23 mouse cellular contexts compared by ENCODE assay signal in the genomic region with DNA sequence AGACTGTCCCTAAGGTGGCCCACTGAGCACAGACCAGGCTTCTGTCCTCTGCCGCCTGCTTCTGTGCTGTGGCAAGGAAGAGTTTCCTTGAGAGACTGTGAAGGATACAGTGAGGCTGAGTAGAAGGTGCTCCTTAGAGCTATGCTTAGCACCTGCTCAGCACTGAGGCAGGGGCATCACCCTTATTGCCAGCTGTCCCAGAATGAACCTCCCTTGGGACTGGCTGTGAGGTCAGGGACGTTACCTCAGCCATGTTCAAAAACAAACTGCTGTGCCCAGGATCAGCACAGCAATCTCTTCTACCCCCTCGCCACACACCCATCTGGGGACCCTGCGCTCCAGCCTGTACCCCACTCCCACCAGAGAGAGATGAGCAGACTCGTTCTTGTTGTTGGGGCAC. TPM values are rescaled to one million over a fixed set of nuclear protein-coding genes. Genes with fewer than 3 reads are reported as not detected.
A peak's percentile ranks its signal among the peaks of the same experiment; 100 is the strongest.
DNase-seq lines count a peak whose midpoint lies in the region; ATAC-seq and TF ChIP-seq lines count a peak whose summit lies in the region.
"Had no signal": no experiment of that assay in that cellular context is flagged by ENCODE, and none has a peak within 500 bp of the region (broad histone marks: within the 10 kb centered on the region; RNA-seq: fewer than 3 reads in every experiment).

No protein-coding gene starts in this region.

- peaks cover 88% of the 10 kb centered on the region for H3K4me1 ChIP-seq in heart, embryonic 10.5 days
- H3K4me1 ChIP-seq in limb, embryonic 12.5 days (replicated peaks): peaks cover 34% of the 10 kb centered on the region
- H3K4me1 ChIP-seq in limb, embryonic 10.5 days: peaks cover 65% of the 10 kb centered on the region
- peaks cover 5% of the 10 kb centered on the region for H3K4me1 ChIP-seq in bone marrow, adult 2 months (ENCODE audit: control insufficient read depth, insufficient read depth, low read length)

- no peak overlapping the region for H3K4me3 ChIP-seq in heart, embryonic 10.5 days
- H3K4me3 ChIP-seq in limb, embryonic 12.5 days (replicated peaks): no peak overlapping the region
- H3K4me3 ChIP-seq in limb, embryonic 10.5 days: no peak overlapping the region
- H3K4me3 ChIP-seq in bone marrow, adult 2 months (replicated peaks; ENCODE audit: control insufficient read depth, low read depth, low read length): no peak overlapping the region
- H3K4me3 ChIP-seq: embryonic facial prominence, embryonic 15.5 days; heart, embryonic 13.5 days; midbrain, embryonic 12.5 days had no signal

- no peak for TF ChIP-seq CTCF in bone marrow, adult 2 months (IDR thresholded peaks at IDR 0.05; ENCODE audit: control insufficient read depth, insufficient read depth, low read length)

- DNase-seq in heart, embryonic 10.5 days (ENCODE audit: low spot score): no peak
- DNase-seq in heart, adult 11 months: no peak
- no peak for DNase-seq in limb, embryonic 10.5 days (ENCODE audit: low spot score)
- peak; percentile 9 for DNase-seq in A20 (ENCODE audit: low read depth, low spot score)
- DNase-seq in urinary bladder, adult 2 months (ENCODE audit: low spot score): no peak
- DNase-seq: adrenal gland, adult 8-10 months; cerebellum, adult 18-20 months; gastrocnemius, postnatal 14 days; heart, adult 18-20 months; heart, postnatal 14 days; kidney, postnatal 25 days; liver; spleen, adult 18-20 months; thymus, postnatal 36 days had no signal

- H3K9ac ChIP-seq in limb, embryonic 12.5 days (replicated peaks): 0 out of 2 replicates have a peak overlapping the region, but pooled peaks have one; percentile 1
- H3K9ac ChIP-seq: embryonic facial prominence, embryonic 15.5 days; heart, embryonic 13.5 days; midbrain, embryonic 12.5 days had no signal

- peaks cover 45% of the 10 kb centered on the region for H3K27me3 ChIP-seq in heart, embryonic 10.5 days (ENCODE audit: insufficient read depth, poor library complexity, severe bottlenecking)
- peaks cover 48% of the 10 kb centered on the region for H3K27me3 ChIP-seq in limb, embryonic 12.5 days
- peaks cover 85% of the 10 kb centered on the region for H3K27me3 ChIP-seq in limb, embryonic 10.5 days (ENCODE audit: low read depth, poor library complexity, severe bottlenecking)

- ATAC-seq in limb, embryonic 12.5 days (ENCODE audit: insufficient number of reproducible peaks, insufficient read depth, low FRiP score, low TSS enrichment, low read depth): no peak
- ATAC-seq: activated CD4-positive, CD25-positive, alpha-beta regulatory T cell, adult 4 months; intestine, postnatal 0 days had no signal

- no peak overlapping the region for H3K4me2 ChIP-seq in limb, embryonic 12.5 days
- H3K4me2 ChIP-seq: embryonic facial prominence, embryonic 15.5 days; heart, embryonic 13.5 days; midbrain, embryonic 12.5 days had no signal

- H3K36me3 ChIP-seq in heart, embryonic 10.5 days: 0 out of 2 replicates have a peak, but pooled peaks cover 4% of the 10 kb centered on the region
- H3K36me3 ChIP-seq in limb, embryonic 12.5 days: no peaks in the 10 kb centered on the region
- 0 out of 2 replicates have a peak, but pooled peaks cover 3% of the 10 kb centered on the region for H3K36me3 ChIP-seq in limb, embryonic 10.5 days
- H3K36me3 ChIP-seq: embryonic facial prominence, embryonic 15.5 days; heart, embryonic 13.5 days; midbrain, embryonic 12.5 days had no signal

- WGBS in heart, embryonic 10.5 days: 78% methylated on average over 5 of the region's 5 CpGs
- 79% methylated on average over 5 of the region's 5 CpGs for WGBS in limb, embryonic 12.5 days
- WGBS in limb, embryonic 10.5 days: 78% methylated on average over 5 of the region's 5 CpGs
- WGBS in bone marrow, adult 2 months: 64% methylated on average over 5 of the region's 5 CpGs

- no peak for TF ChIP-seq POLR2A in bone marrow, adult 2 months (IDR thresholded peaks at IDR 0.05; ENCODE audit: borderline replicate concordance, control insufficient read depth, low read depth, low read length)

- H3K9me3 ChIP-seq in heart, embryonic 10.5 days: no peaks in the 10 kb centered on the region
- H3K9me3 ChIP-seq in limb, embryonic 12.5 days: no peaks in the 10 kb centered on the region
- H3K9me3 ChIP-seq in limb, embryonic 10.5 days (replicated peaks): no peaks in the 10 kb centered on the region
- H3K9me3 ChIP-seq: embryonic facial prominence, embryonic 15.5 days; heart, embryonic 13.5 days; midbrain, embryonic 12.5 days had no signal

- peak overlapping the region; percentile 11; the same call in 1 of the 2 replicates for H3K27ac ChIP-seq in heart, embryonic 10.5 days
- no peak overlapping the region for H3K27ac ChIP-seq in limb, embryonic 12.5 days
- H3K27ac ChIP-seq in limb, embryonic 10.5 days: no peak overlapping the region
- H3K27ac ChIP-seq in bone marrow, adult 2 months (ENCODE audit: control insufficient read depth, insufficient read depth, low read depth, low read length, poor library complexity): peak overlapping the region; percentile 67
- H3K27ac ChIP-seq: embryonic facial prominence, embryonic 15.5 days; heart, embryonic 13.5 days had no signal

RNA-seq across cellular contexts. Expression of gene Grin2c, which starts 34.2 kb away (rescaled TPM):
- 0.23 and 0.65 TPM in 2 replicates for polyA plus RNA-seq in heart, embryonic 10.5 days (2016; fragmentation: Nextera tagmentation; extraction: Ambion mirVana)
- polyA plus RNA-seq in limb, embryonic 12.5 days (2016; fragmentation: Nextera tagmentation; extraction: Ambion mirVana): 0.09 and 0.21 TPM in 2 replicates
- polyA plus RNA-seq in limb, embryonic 10.5 days (2016; fragmentation: Nextera tagmentation; extraction: Ambion mirVana): 0.11 and 0.34 TPM in 2 replicates
- not detected in 2 replicates for polyA plus RNA-seq in bone marrow, adult 2 months (2011; ENCODE audit: insufficient read depth, insufficient read length, low replicate concordance, missing spikeins)
- polyA plus RNA-seq in urinary bladder, adult 2 months (2012; rRNA removed): 0.74 and 1.0 TPM in 2 replicates
- polyA plus RNA-seq: activated CD4-positive, CD25-positive, alpha-beta regulatory T cell, adult 4 months; C2C12; embryonic facial prominence, embryonic 15.5 days; heart, embryonic 13.5 days; intestine, postnatal 0 days; kidney, embryonic 14.5 days had no signal

RNA-seq across cellular contexts. Expression of gene Fdxr, which starts 44.0 kb away (rescaled TPM):
- polyA plus RNA-seq in heart, embryonic 10.5 days (2016; fragmentation: Nextera tagmentation; extraction: Ambion mirVana): 14.3 and 16.5 TPM in 2 replicates
- polyA plus RNA-seq in limb, embryonic 12.5 days (2016; fragmentation: Nextera tagmentation; extraction: Ambion mirVana): 13.2 and 16.1 TPM in 2 replicates
- polyA plus RNA-seq in limb, embryonic 10.5 days (2016; fragmentation: Nextera tagmentation; extraction: Ambion mirVana): 18.2 and 19.3 TPM in 2 replicates
- 9.9 and 21.2 TPM in 2 replicates for polyA plus RNA-seq in bone marrow, adult 2 months (2011; ENCODE audit: insufficient read depth, insufficient read length, low replicate concordance, missing spikeins)
- 10.9 and 11.6 TPM in 2 replicates for polyA plus RNA-seq in urinary bladder, adult 2 months (2012; rRNA removed)

RNA-seq across cellular contexts. Expression of gene Nat9, which starts 45.2 kb away (rescaled TPM):
- polyA plus RNA-seq in heart, embryonic 10.5 days (2016; fragmentation: Nextera tagmentation; extraction: Ambion mirVana): 15.8 and 17.0 TPM in 2 replicates
- polyA plus RNA-seq in limb, embryonic 12.5 days (2016; fragmentation: Nextera tagmentation; extraction: Ambion mirVana): 17.8 and 23.6 TPM in 2 replicates
- 15.6 and 22.7 TPM in 2 replicates for polyA plus RNA-seq in limb, embryonic 10.5 days (2016; fragmentation: Nextera tagmentation; extraction: Ambion mirVana)
- 19.4 and 24.2 TPM in 2 replicates for polyA plus RNA-seq in bone marrow, adult 2 months (2011; ENCODE audit: insufficient read depth, insufficient read length, low replicate concordance, missing spikeins)
- polyA plus RNA-seq in urinary bladder, adult 2 months (2012; rRNA removed): 27.5 and 32.2 TPM in 2 replicates

RNA-seq across cellular contexts. Expression of gene Tmem104, which starts 45.6 kb away (rescaled TPM):
- 9.6 TPM in 2 replicates for polyA plus RNA-seq in heart, embryonic 10.5 days (2016; fragmentation: Nextera tagmentation; extraction: Ambion mirVana)
- polyA plus RNA-seq in limb, embryonic 12.5 days (2016; fragmentation: Nextera tagmentation; extraction: Ambion mirVana): 5.8 and 8.2 TPM in 2 replicates
- 9.1 and 9.8 TPM in 2 replicates for polyA plus RNA-seq in limb, embryonic 10.5 days (2016; fragmentation: Nextera tagmentation; extraction: Ambion mirVana)
- 3.1 and 5.8 TPM in 2 replicates for polyA plus RNA-seq in bone marrow, adult 2 months (2011; ENCODE audit: insufficient read depth, insufficient read length, low replicate concordance, missing spikeins)
- 7.0 and 9.4 TPM in 2 replicates for polyA plus RNA-seq in urinary bladder, adult 2 months (2012; rRNA removed)

Comparison
In these comparisons a context has a peak if more than half of its experiments do, and no peak if none do; other contexts are left out.
1. H3K27ac ChIP-seq: peak in heart, embryonic 10.5 days (single experiment) and bone marrow, adult 2 months (single experiment); none in limb, embryonic 12.5 days (single experiment) and limb, embryonic 10.5 days (single experiment).